Mouse (Mus musculus): ENCODE data around the gene Simc1.

DNA sequence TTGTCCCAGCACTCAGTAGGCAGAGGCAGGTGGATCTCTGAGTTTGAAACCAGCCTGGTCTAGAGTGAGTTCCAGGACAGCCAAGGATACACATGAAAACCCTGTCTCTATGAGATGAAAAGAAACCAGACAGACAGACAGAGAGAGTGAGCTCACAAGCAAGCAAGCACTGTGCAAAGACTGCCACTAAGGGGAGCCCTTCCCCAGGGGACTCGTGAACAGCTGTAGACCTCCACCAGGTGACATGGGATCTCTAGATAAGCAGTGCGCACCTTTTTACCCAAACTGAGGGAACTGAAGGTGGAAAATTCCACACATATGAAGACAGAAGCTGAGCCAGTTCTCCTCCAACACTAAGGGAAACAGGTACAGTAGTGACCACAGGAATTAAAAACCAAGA is 46.5 kb upstream of the Simc1 start:
- TF ChIP-seq CTCF (conservative IDR thresholded peaks at IDR 0.05; ENCODE audit: insufficient read depth, insufficient read length, low read depth, low read length) (peak; percentile 73), POLR2A (IDR thresholded peaks at IDR 0.05; ENCODE audit: low read depth, low read length) (no peak)

All from kidney, adult 2 months (tissue).